ENCODE assay signal across 9 mouse cellular contexts in genomic region chr15:85993931-85994583, GRCm38 (mm10). TPM values are rescaled to one million over a fixed set of nuclear protein-coding genes. Genes with fewer than 3 reads are reported as not detected.
DNase-seq lines count a peak whose midpoint lies in the region; ATAC-seq and TF ChIP-seq lines count a peak whose summit lies in the region.
"Had no signal": no experiment of that assay in that cellular context is flagged by ENCODE, and none has a peak within 500 bp of the region (broad histone marks: within the 10 kb centered on the region; RNA-seq: fewer than 3 reads in every experiment).

No protein-coding gene starts in this region.

- H3K27ac ChIP-seq in heart, embryonic 10.5 days, result 0 out of 2 replicates have a peak overlapping the region, but pooled peaks have one; percentile 22
- peak overlapping the region; percentile 45; the same call in 1 of the 2 replicates for H3K27ac ChIP-seq in hindbrain, postnatal 0 days
- no peak overlapping the region for H3K27ac ChIP-seq in heart, embryonic 11.5 days (ENCODE audit: low read depth, low read length)
- H3K27ac ChIP-seq: heart, embryonic 15.5 days had no signal

- no peak overlapping the region for H3K9ac ChIP-seq in hindbrain, postnatal 0 days (replicated peaks; ENCODE audit: low read length)
- H3K9ac ChIP-seq in heart, embryonic 11.5 days (ENCODE audit: low read depth, low read length), result no peak overlapping the region
- H3K9ac ChIP-seq: heart, embryonic 15.5 days had no signal

- TF ChIP-seq CTCF in hindbrain, postnatal 0 days (IDR thresholded peaks at IDR 0.05; ENCODE audit: low read depth), result peak; percentile 28

- H3K4me3 ChIP-seq in heart, embryonic 10.5 days, result no peak overlapping the region
- H3K4me3 ChIP-seq in hindbrain, postnatal 0 days (ENCODE audit: low read length), result no peak overlapping the region
- H3K4me3 ChIP-seq in heart, embryonic 11.5 days (ENCODE audit: low read depth, low read length), result no peak overlapping the region
- H3K4me3 ChIP-seq: heart, embryonic 15.5 days had no signal

- ATAC-seq in hindbrain, postnatal 0 days, result peak; percentile 69
- no peak for ATAC-seq in heart, embryonic 11.5 days (replicated peaks; ENCODE audit: insufficient number of reproducible peaks, low FRiP score, low TSS enrichment)

- H3K4me1 ChIP-seq in heart, embryonic 10.5 days, result peaks cover 29% of the 10 kb centered on the region
- H3K4me1 ChIP-seq in hindbrain, postnatal 0 days (ENCODE audit: insufficient read depth, low read length), result peaks cover 24% of the 10 kb centered on the region; the same call in 1 of the 2 replicates
- H3K4me1 ChIP-seq in heart, embryonic 11.5 days (ENCODE audit: control insufficient read depth, insufficient read depth, low read length), result peaks cover 11% of the 10 kb centered on the region

- intact Hi-C loops in left cerebral cortex, postnatal 14 days (cut with DNase I), result no loop called here

- peaks cover 22% of the 10 kb centered on the region for H3K27me3 ChIP-seq in heart, embryonic 10.5 days (ENCODE audit: insufficient read depth, poor library complexity, severe bottlenecking)
- H3K27me3 ChIP-seq in hindbrain, postnatal 0 days (ENCODE audit: insufficient read depth, low read length), result no peaks in the 10 kb centered on the region
- H3K27me3 ChIP-seq in heart, embryonic 11.5 days (ENCODE audit: control insufficient read depth, insufficient read depth, low read length), result 0 out of 2 replicates have a peak, but pooled peaks cover 2% of the 10 kb centered on the region
- H3K27me3 ChIP-seq: heart, embryonic 15.5 days had no signal

- no peaks in the 10 kb centered on the region for H3K36me3 ChIP-seq in heart, embryonic 10.5 days
- H3K36me3 ChIP-seq in hindbrain, postnatal 0 days (ENCODE audit: insufficient read depth, low read length), result no peaks in the 10 kb centered on the region
- H3K36me3 ChIP-seq in heart, embryonic 11.5 days (ENCODE audit: control insufficient read depth, insufficient read depth, low read length), result no peaks in the 10 kb centered on the region
- H3K36me3 ChIP-seq: heart, embryonic 15.5 days had no signal

- WGBS in heart, embryonic 10.5 days, result 55% methylated on average over 14 of the region's 14 CpGs
- 18% methylated on average over 14 of the region's 14 CpGs for WGBS in hindbrain, postnatal 0 days
- 44% methylated on average over 14 of the region's 14 CpGs for WGBS in heart, embryonic 11.5 days (ENCODE audit: insufficient replicate concordance)

- no peak overlapping the region for H3K4me2 ChIP-seq in hindbrain, postnatal 0 days (ENCODE audit: low read depth, low read length)
- H3K4me2 ChIP-seq in heart, embryonic 11.5 days, result no peak overlapping the region
- H3K4me2 ChIP-seq: heart, embryonic 15.5 days had no signal

- no peak for DNase-seq in heart, embryonic 10.5 days (ENCODE audit: low spot score)
- no peak for DNase-seq in heart, adult 11 months
- DNase-seq in hindbrain, postnatal 0 days (ENCODE audit: low spot score), result peak; percentile 70
- DNase-seq in left cerebral cortex, postnatal 14 days (ENCODE audit: low spot score in 2 of 2), result peak; percentile 53 to 67
- DNase-seq in right cerebral cortex, postnatal 25 days, result peak; percentile 23
- DNase-seq in thymus, postnatal 36 days, result no peak
- no peak for DNase-seq in adrenal gland, adult 18-20 months (ENCODE audit: low spot score in 2 of 2)

- H3K9me3 ChIP-seq in heart, embryonic 10.5 days, result no peaks in the 10 kb centered on the region
- no peaks in the 10 kb centered on the region for H3K9me3 ChIP-seq in hindbrain, postnatal 0 days (ENCODE audit: low read length)
- H3K9me3 ChIP-seq in heart, embryonic 11.5 days (replicated peaks; ENCODE audit: control insufficient read depth, low read length), result no peaks in the 10 kb centered on the region
- H3K9me3 ChIP-seq: heart, embryonic 15.5 days had no signal

RNA-seq across cellular contexts. Expression of gene Celsr1, which starts 39.5 kb away (rescaled TPM):
- polyA plus RNA-seq in heart, embryonic 10.5 days (2016; fragmentation: Nextera tagmentation; extraction: Ambion mirVana), result 1.3 and 2.3 TPM in 2 replicates
- 16.4 and 19.4 TPM in 2 replicates for total RNA-seq in hindbrain, postnatal 0 days (2014; rRNA removed)
- 0.98 and 0.99 TPM in 2 replicates for polyA plus RNA-seq in hindbrain, postnatal 0 days (2015; fragmentation: Nextera tagmentation; extraction: Ambion mirVana)
- 1 to 10 TPM; 2.2 to 3.1 TPM for total RNA-seq in left cerebral cortex, postnatal 14 days (2021)
- total RNA-seq in adrenal gland, adult 18-20 months (2021), result 1 to 10 TPM; 2.9 to 3.7 TPM
- 2.1 and 2.2 TPM in 2 replicates for polyA plus RNA-seq in heart, embryonic 11.5 days (2014; fragmentation: Nextera tagmentation; extraction: Ambion mirVana)

Comparison
In these comparisons a context has a peak if more than half of its experiments do, and no peak if none do; other contexts are left out.
1. DNase-seq: peak in hindbrain, postnatal 0 days (single experiment), left cerebral cortex, postnatal 14 days (2 of 2) and right cerebral cortex, postnatal 25 days (single experiment); none in heart, embryonic 10.5 days (single experiment), heart, adult 11 months (single experiment), thymus, postnatal 36 days (0 of 2) and adrenal gland, adult 18-20 months (0 of 2).